Comparison of ENCODE assay signal across 13 mouse cellular contexts in the genomic region with DNA sequence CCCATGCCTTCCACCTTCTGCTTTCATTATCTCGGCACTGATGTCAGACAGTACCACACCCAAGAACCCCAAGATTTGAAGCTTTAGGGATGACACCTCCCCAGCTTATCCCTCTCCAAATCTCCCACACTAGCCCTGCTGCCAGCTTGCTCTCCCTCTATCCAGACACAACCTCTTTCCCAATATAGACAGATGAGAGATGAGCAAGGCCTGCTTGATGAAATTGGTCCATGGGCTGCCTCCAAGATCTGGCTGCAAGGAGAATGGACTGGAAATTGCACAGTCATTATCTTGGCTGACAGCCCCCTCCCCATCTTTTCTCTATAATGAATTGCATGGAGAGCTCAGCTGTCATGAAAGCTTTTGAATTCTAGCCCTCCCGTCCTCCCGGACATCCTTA.
DNase-seq lines count a peak whose midpoint lies in the region; ATAC-seq lines count a peak whose summit lies in the region.
"Had no signal": no experiment of that assay in that cellular context is flagged by ENCODE, and none has a peak within 500 bp of the region (broad histone marks: within the 10 kb centered on the region; RNA-seq: fewer than 3 reads in every experiment).

No protein-coding gene starts in this region.

- H3K9ac ChIP-seq in midbrain, embryonic 13.5 days (replicated peaks) = no peak overlapping the region
- H3K9ac ChIP-seq in hindbrain, embryonic 16.5 days (ENCODE audit: low read depth, low read length) = no peak overlapping the region

- H3K36me3 ChIP-seq in midbrain, embryonic 13.5 days = no peaks in the 10 kb centered on the region
- H3K36me3 ChIP-seq in midbrain, embryonic 10.5 days = no peaks in the 10 kb centered on the region
- no peaks in the 10 kb centered on the region for H3K36me3 ChIP-seq in hindbrain, embryonic 16.5 days (ENCODE audit: control insufficient read depth, insufficient read depth, low read length)
- H3K36me3 ChIP-seq: limb, embryonic 10.5 days had no signal

- H3K27ac ChIP-seq in midbrain, embryonic 13.5 days = peak overlapping the region; percentile 47; the same call in 1 of the 2 replicates
- H3K27ac ChIP-seq in midbrain, embryonic 10.5 days (replicated peaks) = no peak overlapping the region
- H3K27ac ChIP-seq in hindbrain, embryonic 16.5 days (ENCODE audit: low read depth, low read length) = no peak overlapping the region
- H3K27ac ChIP-seq: limb, embryonic 10.5 days; stomach, postnatal 0 days had no signal

- peaks cover 4% of the 10 kb centered on the region; the same call in 1 of the 2 replicates for H3K4me1 ChIP-seq in midbrain, embryonic 13.5 days (replicated peaks)
- H3K4me1 ChIP-seq in midbrain, embryonic 10.5 days = no peaks in the 10 kb centered on the region
- H3K4me1 ChIP-seq in hindbrain, embryonic 16.5 days (ENCODE audit: control insufficient read depth, insufficient read depth, low read depth, low read length) = no peaks in the 10 kb centered on the region
- H3K4me1 ChIP-seq: limb, embryonic 10.5 days; megakaryocyte, embryonic 14.5 days had no signal

- no peaks in the 10 kb centered on the region for H3K27me3 ChIP-seq in midbrain, embryonic 13.5 days
- H3K27me3 ChIP-seq in midbrain, embryonic 10.5 days (ENCODE audit: low read depth, poor library complexity, severe bottlenecking) = no peaks in the 10 kb centered on the region
- no peaks in the 10 kb centered on the region for H3K27me3 ChIP-seq in hindbrain, embryonic 16.5 days (replicated peaks; ENCODE audit: control insufficient read depth, insufficient read depth, low read length)

- no peak overlapping the region for H3K4me3 ChIP-seq in midbrain, embryonic 13.5 days (replicated peaks)
- H3K4me3 ChIP-seq in midbrain, embryonic 10.5 days = no peak overlapping the region
- no peak overlapping the region for H3K4me3 ChIP-seq in hindbrain, embryonic 16.5 days (ENCODE audit: low read length)
- H3K4me3 ChIP-seq: limb, embryonic 10.5 days; megakaryocyte, embryonic 14.5 days had no signal

- WGBS in midbrain, embryonic 13.5 days = 45% methylated on average over 3 of the region's 3 CpGs
- 90% methylated on average over 3 of the region's 3 CpGs for WGBS in midbrain, embryonic 10.5 days
- WGBS in hindbrain, embryonic 16.5 days = 58% methylated on average over 3 of the region's 3 CpGs

- no peak overlapping the region for H3K4me2 ChIP-seq in midbrain, embryonic 13.5 days (replicated peaks)
- no peak overlapping the region for H3K4me2 ChIP-seq in hindbrain, embryonic 16.5 days (ENCODE audit: low read length)

- intact Hi-C loops in left cerebral cortex, postnatal 36 days (cut with DNase I) = loop anchor here (5.0 kb wide), 1 partner anchor 75 kb away; a partner anchor contains a TSS

- H3K9me3 ChIP-seq in midbrain, embryonic 13.5 days = no peaks in the 10 kb centered on the region
- H3K9me3 ChIP-seq in midbrain, embryonic 10.5 days (replicated peaks) = no peaks in the 10 kb centered on the region
- H3K9me3 ChIP-seq in hindbrain, embryonic 16.5 days (ENCODE audit: control insufficient read depth, low read length) = no peaks in the 10 kb centered on the region
- H3K9me3 ChIP-seq: limb, embryonic 10.5 days; megakaryocyte, embryonic 14.5 days had no signal

- no peak for DNase-seq in midbrain, embryonic 10.5 days (ENCODE audit: low spot score)
- DNase-seq in left cerebral cortex, postnatal 36 days (ENCODE audit: low spot score in 2 of 2) = peak; percentile 36 to 56
- DNase-seq in telencephalon, adult 2 months (ENCODE audit: low read depth, low spot score) = peak; percentile 68
- no peak for DNase-seq in spleen, postnatal 4 days (ENCODE audit: low spot score in 2 of 2)
- no peak for DNase-seq in cerebellum, adult 11-12 months
- DNase-seq: adrenal gland, postnatal 36 days; cerebellum, adult 2 months had no signal

- ATAC-seq in midbrain, embryonic 13.5 days = peak; percentile 75
- peak; percentile 52 for ATAC-seq in hindbrain, embryonic 16.5 days
- ATAC-seq in megakaryocyte-erythroid progenitor cell, adult 5-6 weeks (replicated peaks; ENCODE audit: low FRiP score, low TSS enrichment, poor library complexity, severe bottlenecking) = no peak

Comparison
In these comparisons a context has a peak if more than half of its experiments do, and no peak if none do; other contexts are left out.
1. DNase-seq: peak in left cerebral cortex, postnatal 36 days (2 of 2) and telencephalon, adult 2 months (single experiment); none in midbrain, embryonic 10.5 days (single experiment), spleen, postnatal 4 days (0 of 2) and cerebellum, adult 11-12 months (single experiment).